Mouse (Mus musculus): ENCODE measurements at regions not wholly inside any gene's neighbourhood (a gene's known extent, or its start where the extent isn't known, plus 50 kb on each side); places are given as distances from the start of the nearest gene placed in this dataset.

GRCm38 (mm10) chr14:68447240-68447923 lies 846.7 kb downstream of the Synb start:
- no peak for DNase-seq

DNA sequence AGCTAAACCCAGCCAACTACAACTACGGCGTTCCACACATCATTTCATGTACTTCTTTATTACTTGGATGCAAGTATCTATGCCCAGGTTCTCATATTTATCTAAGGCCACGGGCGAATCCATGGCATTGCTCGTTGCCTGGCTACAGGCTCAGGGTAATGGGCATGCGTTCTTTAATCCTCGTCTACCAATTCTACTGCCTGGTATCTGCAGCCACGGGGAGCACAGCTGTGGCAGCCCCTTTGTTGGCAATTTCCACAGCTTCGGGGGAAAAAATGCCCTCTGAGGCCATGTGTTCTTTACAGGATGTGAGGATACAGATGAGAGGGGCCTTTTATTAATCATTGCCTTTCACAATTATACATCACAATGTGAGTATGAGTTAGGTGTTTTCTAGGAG lies 860.8 kb downstream of the Synb start:
- DNase-seq: no peak

DNA sequence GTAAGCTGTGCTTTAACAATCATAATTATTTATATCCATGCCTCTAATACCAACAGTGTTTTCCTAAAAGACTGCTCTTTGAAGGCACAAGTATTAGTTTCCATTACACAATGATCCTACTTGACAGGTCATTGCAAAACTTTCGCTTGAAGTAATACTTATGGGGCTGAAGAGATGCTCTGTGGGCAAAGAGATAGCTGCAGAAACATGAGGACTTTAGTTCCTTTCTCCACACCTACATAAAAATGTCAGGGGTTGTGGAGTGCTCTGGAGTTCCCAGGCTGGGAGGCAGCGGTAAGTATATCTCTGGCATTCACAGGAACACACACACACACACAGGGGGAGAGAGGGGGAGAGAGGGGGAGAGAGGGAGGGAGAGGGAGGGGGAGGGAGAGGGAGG lies 862.0 kb downstream of the Synb start:
- no peak for DNase-seq

DNA sequence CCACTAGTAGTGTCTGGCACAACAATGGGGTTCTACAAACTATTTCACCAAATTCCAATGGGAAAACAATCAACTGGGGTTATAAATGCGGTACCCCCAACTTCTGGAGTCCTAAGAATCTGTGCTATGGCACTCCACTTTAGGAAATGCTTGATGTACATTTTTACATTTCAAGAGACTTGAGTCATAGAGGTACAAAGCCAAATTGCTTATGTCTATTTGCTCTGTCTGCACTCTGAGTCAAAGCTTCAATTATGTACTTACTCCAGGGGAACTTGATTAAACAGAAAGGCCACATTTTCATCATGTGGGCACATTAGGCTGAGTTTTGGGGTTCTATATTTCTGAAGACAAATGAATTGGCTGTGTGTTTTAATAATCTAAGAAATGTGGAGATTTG lies 866.9 kb downstream of the Synb start:
- no peak for DNase-seq

GRCm38 (mm10) chr14:68392440-68392839 lies 901.7 kb downstream of the Synb start:
- DNase-seq: no peak

GRCm38 (mm10) chr14:68391875-68392274 lies 902.2 kb downstream of the Synb start:
- no peak for DNase-seq

DNA sequence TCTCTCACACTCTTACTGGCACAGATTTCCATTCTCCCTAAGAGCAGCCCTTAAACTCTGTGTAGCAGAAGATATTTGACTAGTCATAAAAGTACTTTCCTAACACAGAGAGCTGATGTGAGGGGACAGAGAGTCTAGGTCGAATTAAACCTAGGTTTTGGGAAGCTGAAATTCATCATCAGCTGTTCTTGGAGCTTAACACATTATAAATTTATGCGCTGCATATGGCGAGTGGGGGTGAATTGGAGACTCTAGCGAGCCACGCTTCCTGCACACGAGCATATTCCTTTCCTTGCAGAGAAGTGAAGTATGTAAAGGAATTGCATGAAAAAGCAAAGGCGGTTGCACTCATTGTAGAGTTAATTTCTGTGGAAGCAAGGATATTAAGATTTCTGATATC lies 912.4 kb downstream of the Synb start:
- DNase-seq: no peak

- no peak for DNase-seq
Measured at GRCm38 (mm10) chr14:68367696-68368095, 926.4 kb downstream of the Synb start.

DNA sequence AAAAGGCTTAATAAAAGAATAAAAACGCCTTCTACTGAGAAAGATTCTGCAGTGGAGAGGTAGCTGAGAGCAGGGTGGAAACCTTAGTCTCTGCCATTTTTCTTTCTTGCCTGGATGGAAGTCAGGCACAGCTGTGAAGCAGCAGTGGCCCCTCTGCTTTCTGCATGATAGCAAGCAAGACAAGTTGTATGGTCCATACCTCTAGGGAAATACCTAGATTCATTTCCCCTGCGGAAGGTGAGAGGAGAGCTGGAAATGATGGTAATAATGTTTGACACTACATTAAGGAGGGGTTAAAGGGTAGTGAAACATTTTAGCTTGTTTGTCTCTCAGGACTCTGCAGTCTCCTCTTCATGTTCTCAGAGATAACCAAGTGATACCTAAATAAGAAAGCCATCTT lies 930.2 kb downstream of the Synb start:
- no peak for DNase-seq

DNA sequence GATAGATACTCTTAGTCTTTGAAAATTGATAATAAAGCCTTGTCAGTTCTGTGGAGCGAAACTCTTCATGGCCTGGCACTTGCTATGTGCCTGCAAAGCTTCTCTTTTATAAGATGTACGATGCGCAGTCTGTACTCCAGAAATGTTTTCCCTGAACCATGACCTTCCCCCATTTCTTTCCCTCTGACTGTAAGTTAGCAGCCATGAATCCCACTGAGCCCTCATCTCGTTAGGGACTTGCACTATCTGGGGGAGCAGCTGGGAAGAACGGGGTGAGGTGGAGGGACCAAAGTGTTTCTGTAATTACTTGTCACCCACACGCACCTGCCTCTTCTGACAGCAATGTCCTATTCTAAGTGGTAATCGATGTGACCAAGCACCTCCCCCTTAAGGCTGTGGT lies 932.1 kb downstream of the Synb start:
- no peak for DNase-seq

- DNase-seq: no peak
Measured at GRCm38 (mm10) chr14:68361481-68361880, 932.6 kb downstream of the Synb start.

DNA sequence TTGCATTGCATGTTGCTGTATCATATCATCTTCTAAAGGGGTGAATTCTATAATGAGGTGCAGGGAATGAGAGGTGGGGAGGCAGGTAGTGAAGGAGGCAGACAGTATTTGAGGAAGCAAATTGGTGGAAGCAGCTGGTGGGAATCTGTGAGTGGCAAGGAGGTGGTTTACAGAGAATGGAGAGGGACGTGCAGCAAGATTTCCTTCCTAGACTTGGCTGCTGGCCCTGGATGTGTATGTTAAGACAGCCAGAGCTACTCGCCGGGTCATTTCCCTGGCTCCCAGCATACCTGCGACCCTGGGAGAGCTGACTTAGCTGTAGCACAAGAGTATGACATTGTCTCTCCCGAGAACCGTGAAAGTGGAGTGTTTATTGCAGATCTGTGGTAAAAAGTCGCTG lies 937.7 kb downstream of the Synb start:
- DNase-seq: no peak

GRCm38 (mm10) chr14:68355462-68355905 lies 938.6 kb downstream of the Synb start:
- DNase-seq: no peak

GRCm38 (mm10) chr14:68345527-68345926 lies 948.6 kb downstream of the Synb start:
- DNase-seq: no peak

DNA sequence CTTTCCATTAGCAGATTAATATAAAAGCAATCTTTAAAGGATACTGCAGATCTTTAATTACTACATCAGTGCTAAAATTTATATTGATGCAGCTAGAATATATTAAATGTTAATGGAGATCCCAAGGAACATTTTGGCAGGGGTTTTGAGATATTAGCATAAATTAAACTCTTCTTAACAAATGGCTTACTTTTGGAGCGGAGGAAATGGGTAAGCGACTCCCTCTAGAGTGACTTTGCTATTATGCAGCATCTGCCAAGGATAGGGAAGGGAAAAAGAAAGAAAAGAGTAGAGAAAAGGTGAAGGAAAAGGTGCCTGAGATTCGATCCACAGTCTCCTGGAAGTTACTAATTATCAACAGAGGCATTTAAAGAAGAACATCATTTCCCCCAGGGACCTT lies 949.4 kb downstream of the Synb start:
- no peak for DNase-seq

GRCm38 (mm10) chr14:68338440-68338839 lies 955.7 kb downstream of the Synb start:
- peak in 1 of 2 experiments; percentile 1 for DNase-seq

- no peak for DNase-seq
Measured at GRCm38 (mm10) chr14:68325061-68325460, 969.0 kb downstream of the Synb start.

GRCm38 (mm10) chr14:68323008-68323407 lies 971.1 kb downstream of the Synb start:
- no peak for DNase-seq

DNA sequence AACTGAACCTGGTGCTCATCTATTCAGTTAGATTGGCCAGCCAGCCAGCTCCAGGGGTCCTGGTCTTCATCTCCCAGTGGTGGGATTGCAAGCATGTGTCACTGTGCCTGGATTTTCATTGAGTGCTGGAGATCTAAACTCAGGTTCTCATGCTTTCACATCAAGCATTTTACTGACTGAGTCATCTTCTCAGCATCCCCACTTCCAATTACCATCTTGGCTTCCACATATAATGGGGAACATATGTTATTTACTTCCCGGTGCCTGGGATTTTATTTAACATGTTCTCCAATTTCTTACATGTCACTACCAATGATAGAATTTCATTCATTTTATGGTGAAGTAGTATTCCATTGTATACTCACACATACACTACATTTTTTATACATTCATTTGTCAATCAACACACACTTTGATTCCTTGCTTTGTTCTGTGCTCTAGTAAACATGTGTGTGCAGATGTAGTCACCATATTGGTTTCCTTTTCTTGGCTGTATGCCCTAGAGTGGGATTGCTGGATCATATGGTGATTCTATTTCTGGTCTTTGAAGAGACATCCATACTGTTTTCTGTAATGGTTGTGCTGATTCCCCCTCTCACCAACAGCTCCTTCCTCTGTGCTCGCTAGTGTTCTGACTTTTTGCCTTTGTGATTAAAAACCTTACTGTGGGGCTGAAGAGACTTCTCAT lies 986.0 kb downstream of the Synb start:
- no peak for DNase-seq

DNA sequence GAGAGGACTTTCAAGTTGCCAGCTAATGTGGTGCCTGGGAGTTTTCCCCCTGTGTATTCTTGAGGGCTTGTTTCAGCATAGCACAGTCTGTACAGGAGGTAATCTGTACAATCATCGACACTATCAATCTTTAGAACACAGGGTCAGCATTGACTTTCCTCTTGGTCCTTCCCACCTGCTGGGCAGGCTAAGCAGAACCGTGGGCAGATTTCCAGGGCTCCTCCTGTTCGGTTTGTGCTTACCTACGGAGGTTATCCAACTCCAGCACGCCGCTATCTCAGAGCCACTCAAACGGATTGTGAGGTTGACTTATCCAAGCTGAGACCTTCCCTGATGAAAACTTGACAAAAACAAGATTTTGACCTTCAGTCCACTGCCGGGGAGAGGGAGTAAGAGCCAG lies 988.9 kb downstream of the Synb start:
- no peak for DNase-seq

GRCm38 (mm10) chr14:68301710-68302109 lies 992.4 kb downstream of the Synb start:
- no peak for DNase-seq

DNA sequence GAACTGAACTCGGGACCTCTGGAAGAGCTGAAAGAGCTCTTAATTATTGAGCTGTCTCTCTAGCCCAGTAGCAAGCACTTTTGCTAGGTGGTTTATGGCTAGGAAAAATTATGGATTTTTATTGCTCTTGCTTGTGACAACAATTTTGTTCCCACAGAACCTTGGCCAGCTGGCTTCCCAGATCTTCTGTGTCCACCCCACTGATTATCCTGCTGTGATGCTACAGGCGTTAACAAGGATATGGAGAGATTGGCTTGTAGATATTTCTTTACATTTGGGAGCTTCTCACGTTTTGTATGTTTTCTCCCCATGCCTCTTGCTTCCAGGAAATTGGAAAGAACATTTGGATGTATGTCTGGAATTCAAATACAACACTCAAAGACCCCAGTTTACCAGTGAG lies 1008.6 kb downstream of the Synb start:
- no peak for DNase-seq

- DNase-seq: no peak
Measured at GRCm38 (mm10) chr14:68261436-68261835, 1032.7 kb downstream of the Synb start.

- DNase-seq: no peak
Measured at GRCm38 (mm10) chr14:68246966-68247365, 1047.1 kb downstream of the Synb start.
